Mouse (Mus musculus): ENCODE data around the gene Alkbh6. TPM values are rescaled to one million over a fixed set of nuclear protein-coding genes. Genes with fewer than 3 reads are reported as not detected.
A peak's percentile ranks its signal among the peaks of the same experiment; 100 is the strongest.

Gene Alkbh6
- total RNA-seq (2021) = 10 to 100 TPM; 18.3 to 18.4 TPM
- long read RNA-seq, experiment 1, transcript Alkbh6-201 (7 exons, 982 nt) = major isoform, 26 of 49 reads
- long read RNA-seq, experiment 1, transcript Alkbh6-202 (6 exons, 1,112 nt) = minor isoform, 11 of 49 reads
- long read RNA-seq, experiment 1, partial matches to known transcripts = 4 of 49 reads
- long read RNA-seq, experiment 1, other reads (novel, unspliced or antisense) = 7 of 49 reads
- long read RNA-seq, experiment 2, transcript Alkbh6-201 (7 exons, 982 nt) = major isoform, 36 of 53 reads
- long read RNA-seq, experiment 2, partial matches to known transcripts = 4 of 53 reads
- long read RNA-seq, experiment 2, other reads (novel, unspliced or antisense) = 8 of 53 reads

DNA sequence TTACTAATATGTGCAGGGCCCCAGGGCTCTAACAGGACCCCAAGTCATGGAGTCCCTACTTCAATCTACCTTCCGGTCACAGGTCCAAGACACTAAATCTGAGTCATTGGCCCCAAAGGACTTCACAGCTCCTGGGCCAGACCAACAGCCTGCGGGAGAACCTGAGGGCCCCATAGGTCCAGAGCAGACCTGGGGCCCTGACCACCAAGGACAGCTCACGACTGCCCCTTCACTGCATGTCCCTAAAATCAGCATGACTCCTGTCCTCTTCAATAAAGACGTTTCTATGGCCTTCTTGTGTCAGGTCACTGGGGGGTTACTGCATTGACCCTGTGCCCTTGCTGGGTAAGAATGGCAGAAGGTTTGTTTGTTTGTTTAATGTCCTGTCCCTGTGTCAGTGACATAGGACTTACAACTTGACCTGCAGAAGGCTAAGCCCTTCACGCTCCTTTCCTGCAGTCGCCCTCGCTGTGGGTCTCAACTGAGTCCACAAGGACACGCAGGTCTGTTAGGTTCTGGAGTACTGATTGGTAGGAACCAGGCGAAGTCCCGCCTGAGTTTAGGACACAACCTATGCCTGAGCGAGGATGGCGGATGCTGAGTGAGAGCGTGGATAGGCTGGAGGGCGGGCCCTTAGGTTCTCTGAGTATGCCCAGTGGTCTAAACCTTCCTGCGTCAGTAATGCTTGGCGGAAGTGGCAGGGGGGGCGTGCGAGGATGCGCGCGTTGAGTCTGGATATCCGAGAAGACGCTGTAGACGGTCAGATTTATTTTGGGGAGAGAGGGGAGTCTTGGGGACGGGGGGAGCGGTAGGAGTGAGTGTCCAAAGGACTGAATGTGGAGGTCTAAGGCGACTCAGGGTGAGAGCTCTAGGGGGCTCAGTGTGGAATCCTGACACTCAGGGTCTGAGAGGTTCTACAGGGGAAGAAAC is at the start of gene Alkbh6:
Gene Alkbh6, plus strand, starts transcription at position 642 of the 930 bp plus-strand sequence.
- peak; percentile 85 to 91 for DNase-seq
- intact Hi-C loops (cut with DNase I) = no loop called here

DNA sequence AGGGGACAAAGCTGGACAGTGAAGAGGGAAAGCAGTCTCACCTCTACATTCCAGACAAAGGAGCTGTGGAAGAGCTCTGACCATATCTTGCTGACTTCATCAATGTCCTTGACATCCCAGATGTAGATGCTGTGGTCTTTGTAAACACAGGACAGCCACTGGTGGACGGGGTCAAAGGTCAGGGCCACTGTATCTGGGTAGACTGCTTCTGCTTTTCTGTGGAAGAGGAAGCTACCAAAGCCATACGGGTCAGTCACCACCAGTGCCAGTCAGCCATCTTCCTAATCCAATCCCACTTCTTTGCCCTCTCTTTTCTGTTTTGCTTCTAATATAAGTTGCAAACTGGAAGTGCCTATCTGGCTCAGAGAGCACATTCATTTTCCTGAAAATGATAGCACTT is 43.5 kb upstream of the Alkbh6 start:
- no peak for DNase-seq
- intact Hi-C loops (cut with DNase I) = no loop called here

DNA sequence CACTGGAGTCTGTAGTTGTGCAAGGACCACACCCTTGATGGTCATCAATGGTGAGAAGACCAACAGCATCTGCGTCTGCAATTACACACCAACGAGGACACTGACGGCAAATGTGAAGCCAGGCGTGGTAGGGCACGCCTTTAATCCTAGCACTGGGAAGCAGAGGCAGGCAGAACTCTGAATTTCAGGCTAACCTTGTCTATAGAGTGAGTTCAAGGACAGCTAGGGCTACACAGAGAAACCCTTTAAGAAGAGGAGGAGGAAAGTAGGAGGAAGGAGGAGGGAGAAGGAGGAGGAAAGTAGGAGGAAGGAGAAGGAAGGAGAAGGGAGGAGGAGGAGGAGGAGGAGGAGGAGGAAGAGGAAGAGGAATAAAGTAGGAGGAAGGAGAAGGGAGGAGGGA is 43.0 kb upstream of the Alkbh6 start:
- DNase-seq = no peak
- intact Hi-C loops (cut with DNase I) = no loop called here

DNA sequence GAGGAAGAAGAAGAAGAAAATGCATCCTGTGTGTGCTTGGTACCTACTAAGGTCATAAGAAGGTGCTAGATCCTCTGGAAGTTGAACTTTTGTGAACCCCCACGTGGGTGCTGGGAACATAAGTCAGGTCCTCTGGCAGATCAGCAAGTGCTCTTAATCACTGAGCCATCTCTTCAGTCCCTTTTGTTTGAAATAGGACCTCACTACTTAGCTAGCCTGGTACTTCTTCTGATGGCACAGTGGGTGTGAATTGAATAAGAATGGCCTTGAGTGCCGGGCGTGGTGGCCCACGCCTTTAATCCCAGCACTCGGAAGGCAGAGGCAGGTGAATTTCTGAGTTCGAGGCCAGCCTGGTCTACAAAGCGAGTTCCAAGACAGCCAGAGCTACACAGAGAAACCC is 42.6 kb upstream of the Alkbh6 start:
- intact Hi-C loops (cut with DNase I) = no loop called here
- no peak for DNase-seq

DNA sequence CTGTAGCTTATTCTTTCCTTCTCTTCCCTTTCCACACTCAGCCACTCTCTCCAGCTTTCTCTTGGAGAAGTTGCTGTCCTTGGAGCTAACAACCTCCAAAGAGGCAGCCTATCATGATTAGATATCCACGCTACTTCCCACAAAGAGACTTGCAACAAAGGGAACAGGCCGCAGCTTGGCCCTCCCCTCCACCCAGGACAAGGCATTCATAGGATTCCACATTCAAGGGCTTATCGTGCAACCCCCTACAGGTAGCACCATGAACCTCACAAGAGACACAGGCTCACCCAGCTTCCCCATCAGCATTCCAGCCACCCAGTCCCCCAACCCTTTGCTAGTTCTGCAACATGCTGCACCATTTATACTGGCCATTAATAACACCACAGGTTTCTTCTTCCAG is 41.7 kb upstream of the Alkbh6 start:
- DNase-seq = no peak
- intact Hi-C loops (cut with DNase I) = no loop called here

DNA sequence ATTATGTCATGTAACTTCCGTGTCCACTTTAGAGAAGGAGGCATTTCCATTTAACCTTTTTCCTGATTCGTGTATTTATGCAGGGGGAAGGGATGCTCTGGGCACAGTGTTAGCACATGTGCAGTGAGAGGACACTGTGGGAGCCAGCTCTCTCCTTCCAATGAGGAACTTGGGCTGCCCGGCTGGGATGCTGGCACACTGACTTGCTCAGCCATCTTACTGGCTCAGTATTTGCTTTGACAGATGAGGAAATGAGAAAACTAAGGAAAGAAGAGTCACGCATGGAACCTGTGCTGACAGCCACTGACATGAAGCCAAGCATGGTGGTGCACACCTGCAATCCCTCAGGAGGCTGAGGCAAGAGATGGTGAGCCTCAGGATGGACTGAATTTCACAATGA is 38.9 kb upstream of the Alkbh6 start:
- DNase-seq = no peak
- intact Hi-C loops (cut with DNase I) = no loop called here

DNA sequence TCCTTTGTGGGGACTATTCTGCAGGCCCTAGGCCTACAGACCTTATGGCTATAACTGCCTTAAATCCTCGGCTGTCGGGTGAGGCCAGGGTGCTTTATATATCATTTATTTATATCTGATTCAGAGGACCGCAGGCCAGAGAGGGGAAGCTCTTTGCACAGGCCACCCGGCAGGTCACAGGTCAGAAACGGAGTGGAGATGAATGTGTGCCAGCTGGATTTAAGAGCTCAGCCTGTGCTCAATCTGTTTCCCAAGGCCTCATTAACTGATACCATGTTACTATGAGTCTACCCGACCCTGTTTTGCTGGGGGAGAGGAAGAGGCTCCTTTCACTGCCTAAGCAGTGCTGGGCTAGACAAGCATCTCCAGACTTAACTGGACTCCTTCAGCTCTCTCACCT is 34.1 kb upstream of the Alkbh6 start:
- intact Hi-C loops (cut with DNase I) = no loop called here
- no peak for DNase-seq

DNA sequence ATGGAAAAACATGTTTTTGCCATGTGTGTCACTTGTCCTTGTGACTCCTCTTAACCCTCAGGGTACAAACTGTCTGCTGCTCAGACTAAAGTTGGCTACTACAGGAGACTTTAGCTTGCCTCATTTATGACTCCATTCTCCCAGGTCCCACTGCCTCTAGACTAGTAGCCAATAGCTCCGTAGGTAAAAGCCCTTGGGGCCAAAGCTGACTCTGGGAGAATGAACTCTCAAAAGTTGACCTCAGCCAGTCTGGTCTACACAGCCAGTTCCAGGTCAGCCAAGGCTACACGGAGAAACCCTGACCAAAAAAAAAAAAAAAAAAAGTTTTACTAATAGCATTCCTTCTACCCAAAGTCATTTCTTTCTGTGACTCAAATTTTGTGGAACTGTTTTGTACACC is 29.6 kb upstream of the Alkbh6 start:
- intact Hi-C loops (cut with DNase I) = loop anchor here (2.0 kb wide), 1 partner anchor 46 kb away; the partner anchor contains the start of gene Tbcb
- DNase-seq = no peak

DNA sequence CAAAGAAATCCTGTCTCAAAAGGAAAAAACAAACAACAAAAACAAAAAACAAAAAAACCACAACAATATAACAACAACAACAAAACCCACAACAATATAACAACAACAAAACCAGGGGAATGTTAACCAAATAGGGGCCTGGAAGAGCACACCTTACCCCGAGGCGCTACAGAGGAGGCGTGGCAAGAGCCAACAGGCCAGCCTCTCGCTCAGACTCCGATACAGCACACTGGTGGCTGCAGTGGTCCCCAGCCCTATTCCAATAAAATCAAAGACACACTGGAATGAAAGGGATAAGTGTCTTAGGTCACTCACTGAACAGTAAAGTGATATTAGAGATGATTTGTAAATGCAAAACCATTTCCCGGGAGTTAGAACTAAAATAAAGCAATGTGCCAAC is 29.0 kb upstream of the Alkbh6 start:
- intact Hi-C loops (cut with DNase I) = loop anchor here (2.0 kb wide), 1 partner anchor 47 kb away; the partner anchor contains the start of gene Tbcb
- DNase-seq = no peak

DNA sequence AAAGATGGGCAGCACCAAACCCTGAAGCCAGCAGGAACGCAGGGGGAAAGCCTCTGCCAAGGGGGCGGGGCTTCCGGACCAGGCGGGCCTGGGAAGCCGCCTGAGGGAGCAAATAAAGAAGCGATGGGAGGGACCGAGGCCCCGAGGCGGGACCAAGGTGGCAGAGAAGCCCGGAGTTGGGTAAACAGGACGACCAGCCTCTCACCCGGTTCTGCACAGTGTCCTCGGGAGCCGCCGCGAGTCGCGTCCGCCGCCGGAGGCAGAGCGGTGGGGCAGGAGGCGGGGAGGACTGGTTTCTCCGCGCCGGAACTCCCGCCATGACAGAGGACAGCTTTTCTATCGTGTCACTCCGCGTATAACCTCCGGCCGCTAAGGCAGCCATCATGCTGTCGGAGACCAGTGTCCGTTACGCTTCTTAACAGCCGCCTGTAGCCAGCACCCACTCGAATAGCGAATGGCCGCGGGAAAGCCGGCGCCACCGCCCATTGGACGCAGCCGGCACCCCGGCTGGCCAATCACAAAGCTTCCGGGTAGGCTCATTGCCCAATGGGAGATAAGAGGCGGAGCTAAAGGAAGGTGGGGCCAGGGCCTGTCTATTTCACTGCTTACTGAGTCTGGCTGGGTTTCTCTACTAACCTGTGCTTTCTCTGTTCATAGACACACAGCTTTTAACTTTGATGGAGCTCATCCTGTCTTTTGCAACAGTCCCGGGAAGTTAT is 28.4 kb upstream of the Alkbh6 start, which contains the start of the genes Thap8 and Wdr62:
Gene Thap8, plus strand, starts transcription at position 144 of the 719 bp plus-strand sequence.
Gene Wdr62, minus strand, starts transcription at position 469 of the 719 bp plus-strand sequence.
- DNase-seq = peak; percentile 85 to 86

DNA sequence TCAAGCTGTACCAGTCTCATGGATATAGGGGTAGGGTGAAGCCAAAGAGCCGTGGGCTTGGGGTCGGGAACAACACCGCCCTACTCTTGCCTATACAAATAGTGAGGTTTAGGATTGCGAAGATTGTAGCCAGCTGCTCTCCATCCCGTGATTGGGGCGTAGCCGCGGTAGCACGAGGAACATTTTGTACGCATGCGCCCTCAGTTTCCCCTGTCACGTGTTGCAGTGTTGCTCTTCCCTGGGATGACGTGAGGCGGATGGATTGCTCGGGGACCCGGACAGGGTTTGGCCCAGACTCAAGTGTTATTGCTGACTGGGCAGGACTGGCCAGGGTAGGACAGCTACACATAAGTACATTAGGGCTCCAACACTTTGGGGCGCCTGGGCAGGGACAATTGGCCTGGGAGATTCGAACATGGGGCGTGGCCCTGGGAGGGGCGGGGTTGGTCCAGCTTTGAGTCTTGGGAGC is 27.8 kb upstream of the Alkbh6 start:
- intact Hi-C loops (cut with DNase I) = no loop called here
- peak; percentile 77 to 83 for DNase-seq

More for the DNA sequence above, 28.4 kb upstream of the Alkbh6 start, which contains the start of the genes Thap8 and Wdr62:
- intact Hi-C loops (cut with DNase I) = loop anchor here (2.0 kb wide), 1 partner anchor 47 kb away; the partner anchor contains the start of gene Tbcb

DNA sequence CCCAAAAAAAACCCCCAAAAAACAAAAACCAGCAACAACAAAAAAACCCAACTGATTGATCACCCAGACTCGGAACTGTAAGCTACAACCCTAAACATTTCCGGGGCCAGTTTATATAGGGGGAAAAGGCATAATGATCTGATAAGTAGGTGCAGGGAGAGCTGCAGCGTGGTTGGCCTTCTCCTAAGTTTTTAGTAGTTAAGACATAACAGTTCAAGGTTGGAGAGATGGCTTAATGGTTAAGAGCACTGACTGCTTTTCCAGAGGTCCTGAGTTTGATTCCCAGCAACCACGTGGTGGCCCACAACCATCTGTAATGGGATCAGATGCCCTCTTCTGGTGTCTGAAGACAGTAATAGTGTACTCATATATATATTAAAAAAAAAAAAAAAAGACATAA is 27.0 kb upstream of the Alkbh6 start:
- no peak for DNase-seq
- intact Hi-C loops (cut with DNase I) = no loop called here

DNA sequence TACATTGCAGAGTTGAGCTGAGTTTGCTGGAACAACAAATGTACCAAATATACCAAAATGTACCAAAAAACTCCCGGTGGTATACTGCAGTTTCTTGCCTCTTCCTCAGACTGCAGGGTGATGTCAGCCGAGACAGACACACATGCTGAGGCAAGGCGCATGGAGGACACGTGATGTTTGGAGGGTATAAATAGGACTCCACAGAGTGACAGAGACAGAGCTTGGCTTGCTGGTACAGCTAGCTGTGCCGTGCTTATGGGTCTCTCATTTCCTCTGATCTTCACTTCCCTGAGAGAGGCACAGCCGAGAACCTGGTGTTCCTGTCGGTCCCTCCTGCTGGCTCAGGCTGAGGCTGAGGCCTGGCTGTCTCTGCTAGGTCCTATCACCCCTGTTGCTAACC is 25.8 kb upstream of the Alkbh6 start:
- intact Hi-C loops (cut with DNase I) = no loop called here
- DNase-seq = no peak

DNA sequence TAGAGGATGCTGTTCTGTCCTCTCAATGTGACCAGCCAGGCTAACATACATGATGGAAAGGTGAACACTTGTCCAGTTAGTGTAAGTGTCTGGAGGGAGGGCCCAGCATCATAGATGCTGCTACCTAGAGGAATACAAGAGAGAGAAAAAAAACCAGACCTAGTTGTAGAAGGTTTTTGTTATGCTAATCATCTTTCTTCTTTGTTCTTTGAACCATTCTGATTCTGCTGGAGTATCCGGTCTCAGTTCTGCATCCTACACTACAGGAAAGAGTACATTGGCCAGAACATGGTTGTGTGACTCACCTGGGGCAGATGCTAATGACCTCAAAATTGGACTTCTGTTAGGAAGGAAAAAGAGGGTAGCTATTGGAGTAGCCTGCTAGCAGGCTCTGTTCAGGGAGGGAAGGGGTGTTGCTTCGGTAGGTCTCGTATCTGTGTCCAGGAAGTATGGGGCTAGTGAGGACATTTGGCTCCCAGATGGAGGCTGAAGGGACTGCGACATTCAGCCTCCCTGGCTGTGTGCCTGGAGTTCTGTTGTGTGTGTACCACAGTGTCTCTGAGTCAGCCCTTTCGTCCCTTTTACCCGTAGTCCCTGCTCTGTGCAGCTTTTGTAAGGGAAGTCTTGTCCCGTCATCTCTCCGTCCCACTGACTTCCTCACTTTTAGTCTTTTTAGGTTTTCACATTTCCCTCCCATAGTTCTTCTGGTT is 21.7 kb upstream of the Alkbh6 start:
- no peak for DNase-seq
- intact Hi-C loops (cut with DNase I) = no loop called here

DNA sequence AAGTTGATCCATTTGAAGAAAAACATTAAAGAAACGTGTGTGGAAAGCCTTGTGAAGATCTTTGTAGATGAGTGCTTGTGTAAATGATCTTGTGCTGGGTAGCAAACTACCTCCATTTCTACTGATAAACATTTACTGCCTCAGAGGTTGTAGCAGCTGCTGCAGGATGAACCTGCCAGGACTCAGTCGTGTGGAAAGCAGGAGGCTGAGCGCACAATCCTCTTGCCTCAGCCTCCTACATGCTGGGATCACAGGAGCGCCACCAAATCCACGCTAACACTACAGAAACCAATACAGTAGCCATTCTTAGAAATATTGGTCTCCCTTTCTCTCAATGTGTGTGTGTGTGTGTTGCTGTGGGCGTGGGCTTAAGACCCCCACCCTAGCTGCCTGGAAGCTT is 20.5 kb upstream of the Alkbh6 start:
- no peak for DNase-seq

DNA sequence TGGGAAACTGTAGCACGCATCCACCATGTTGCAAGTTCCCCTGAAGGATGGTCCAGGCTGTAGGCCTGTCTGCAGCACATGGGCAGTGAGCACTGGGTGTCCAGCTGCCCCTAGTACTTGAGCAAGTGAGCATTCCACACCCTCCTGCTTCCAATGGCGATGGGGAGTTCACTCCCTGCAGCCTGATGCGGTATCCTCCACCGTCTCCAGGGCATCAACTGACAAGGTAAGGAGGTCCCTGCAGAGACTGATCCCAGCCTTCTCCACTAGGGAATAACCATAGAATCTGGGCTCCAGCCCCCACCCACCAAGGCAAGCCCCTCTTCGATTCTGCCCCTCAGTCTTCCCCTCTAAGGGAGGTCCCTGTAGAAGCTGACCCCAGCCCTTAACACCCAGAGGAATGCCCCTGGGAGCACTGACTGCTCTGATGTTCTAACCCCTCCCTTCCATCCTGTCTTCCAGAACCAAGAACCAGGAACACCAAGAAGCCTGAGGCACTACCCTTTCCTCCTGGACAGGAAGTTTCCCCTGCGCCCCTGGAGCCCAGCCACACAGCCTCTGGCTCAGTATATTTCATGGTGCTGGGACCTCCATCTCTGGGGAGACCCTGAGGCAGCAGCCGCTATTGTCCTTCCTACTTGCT is 19.3 kb upstream of the Alkbh6 start:
- DNase-seq = no peak
- intact Hi-C loops (cut with DNase I) = no loop called here

More for the DNA sequence above, 20.5 kb upstream of the Alkbh6 start:
- intact Hi-C loops (cut with DNase I) = no loop called here

DNA sequence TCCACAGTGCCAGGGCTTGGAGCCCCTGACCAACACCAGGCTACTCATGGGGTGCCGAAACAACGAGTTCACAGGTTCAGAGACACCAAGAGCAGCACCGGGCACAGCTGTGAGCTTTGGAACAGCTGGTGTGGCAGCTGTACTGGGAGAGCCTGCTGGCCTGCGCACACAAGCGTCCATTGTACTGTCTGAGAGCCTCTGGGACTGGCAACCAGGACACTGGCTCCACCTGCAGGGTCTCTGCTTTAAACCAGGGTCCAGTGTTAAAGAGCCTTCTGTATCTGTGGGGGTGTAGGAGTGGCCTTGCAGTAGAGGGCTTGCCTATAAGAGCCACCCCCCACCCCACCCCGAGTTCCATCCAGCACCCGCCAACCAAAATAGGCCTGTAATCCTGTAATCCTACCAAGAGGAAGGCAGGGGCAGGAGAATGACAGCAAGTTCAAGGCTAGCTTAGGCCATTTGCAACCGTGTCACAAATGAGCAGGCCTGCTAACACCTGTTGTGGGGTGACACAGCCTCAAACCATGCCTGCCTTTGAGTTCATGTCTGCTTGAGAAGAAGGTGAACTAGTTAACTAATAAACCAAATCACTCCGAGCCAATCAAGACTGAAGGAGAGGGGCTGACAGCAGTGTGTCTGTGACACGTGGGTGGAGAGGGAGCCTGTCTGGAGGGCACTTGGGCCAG is 18.7 kb upstream of the Alkbh6 start:
- no peak for DNase-seq
- intact Hi-C loops (cut with DNase I) = no loop called here

DNA sequence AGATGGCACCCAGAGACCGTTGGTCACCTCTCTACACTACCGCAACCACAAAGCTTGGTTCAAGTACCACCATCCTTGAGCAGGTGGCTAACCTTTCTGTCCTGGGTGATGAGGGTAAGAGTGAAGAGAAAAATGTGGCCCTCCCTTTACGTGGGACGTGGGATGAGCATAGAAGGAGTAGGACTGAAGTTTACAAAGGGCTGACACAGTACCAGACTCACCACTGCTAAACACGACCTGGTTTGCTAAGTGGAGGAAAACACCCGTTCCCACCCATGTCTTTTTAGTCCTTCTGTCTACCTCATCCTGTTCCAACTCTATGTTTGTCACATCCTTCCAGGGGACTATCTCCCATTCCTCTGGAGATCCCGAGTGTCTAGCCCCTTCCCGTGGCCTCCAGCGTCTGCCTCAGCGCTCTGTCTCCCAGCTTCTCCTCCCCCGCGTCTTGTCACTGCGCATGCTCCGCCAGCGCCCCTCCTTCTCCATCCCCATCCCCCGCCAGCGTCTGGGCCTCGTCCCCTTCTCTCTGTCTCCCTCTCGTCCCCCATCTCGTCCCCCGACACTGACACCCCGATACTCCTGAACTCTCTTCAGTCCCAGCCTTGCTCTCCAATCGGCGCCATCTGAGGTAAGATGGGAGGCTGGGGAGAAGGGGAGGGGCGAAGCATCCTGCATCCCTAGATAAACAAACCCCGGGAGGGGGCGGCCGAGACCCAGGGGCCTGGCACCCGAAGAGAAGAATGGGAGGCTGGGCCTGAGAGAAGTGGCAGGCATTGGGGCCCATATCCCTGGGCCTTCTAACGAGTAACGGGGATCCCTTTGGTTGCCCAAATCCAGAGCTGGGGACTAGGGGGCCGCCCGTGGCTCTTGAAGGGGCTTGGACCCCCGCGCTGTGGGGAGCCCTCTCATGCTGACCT is 17.0 kb upstream of the Alkbh6 start, which contains the start of gene Clip3:
Gene Clip3, plus strand, starts transcription at position 514 of the 917 bp plus-strand sequence.
- intact Hi-C loops (cut with DNase I) = no loop called here
- DNase-seq = peak; percentile 62 to 65
